Mouse (Mus musculus) midbrain, embryonic 10.5 days (tissue): Measurements from ENCODE around the gene Tssk6. TPM values are rescaled to one million over a fixed set of nuclear protein-coding genes. Genes with fewer than 3 reads are reported as not detected.

Experiments
- DNase-seq: peaks from one replicate; pipeline ENCODE4 v3.0.0-alpha.2; 2017; ENCODE audit warnings: low spot score
- H3K27ac ChIP-seq: fragments of 300-500 bp; sonication (generic); replicated peaks from 2 replicates; pipeline ENCODE4 v1.5.1; 2016; ENCODE audit warnings: mild to moderate bottlenecking
- H3K27me3 ChIP-seq: fragments of 300-500 bp; sonication (generic); 2 replicates; pipeline ENCODE4 v1.6.1; 2016; ENCODE audit warnings: low read depth, mild to moderate bottlenecking; ENCODE audit not compliant: poor library complexity, severe bottlenecking
- H3K36me3 ChIP-seq: fragments of 300-500 bp; sonication (generic); 2 replicates; pipeline ENCODE4 v1.6.1; 2016; ENCODE audit warnings: mild to moderate bottlenecking, moderate library complexity
- H3K4me1 ChIP-seq: fragments of 300-500 bp; sonication (generic); 2 replicates; pipeline ENCODE4 v1.6.1; 2016
- H3K4me3 ChIP-seq: fragments of 300-500 bp; sonication (generic); 2 replicates; pipeline ENCODE4 v1.5.1; 2016; ENCODE audit warnings: mild to moderate bottlenecking, moderate library complexity
- H3K9me3 ChIP-seq: fragments of 300-500 bp; sonication (generic); replicated peaks from 2 replicates; pipeline ENCODE4 v1.6.1; 2016; ENCODE audit warnings: mild to moderate bottlenecking
- WGBS: fragments of 180-500 bp; shearing (Covaris S2); methylation state at CpG from one replicate; pipeline ENCODE4 v1.1.7; 2016; 5-methylcytosine and 5-hydroxymethylcytosine counted together
- polyA plus RNA-seq: library from polyadenylated mRNA; unstranded; fragments of >200 nt; fragmentation: Nextera tagmentation; extraction: Ambion mirVana; gene quantifications from 2 replicates; pipeline ENCODE4 v1.2.1, GENCODE M21; 2016

Gene Tssk6
- polyA plus RNA-seq, 1 experiment from 2014 or later, result 5.4 TPM

DNA sequence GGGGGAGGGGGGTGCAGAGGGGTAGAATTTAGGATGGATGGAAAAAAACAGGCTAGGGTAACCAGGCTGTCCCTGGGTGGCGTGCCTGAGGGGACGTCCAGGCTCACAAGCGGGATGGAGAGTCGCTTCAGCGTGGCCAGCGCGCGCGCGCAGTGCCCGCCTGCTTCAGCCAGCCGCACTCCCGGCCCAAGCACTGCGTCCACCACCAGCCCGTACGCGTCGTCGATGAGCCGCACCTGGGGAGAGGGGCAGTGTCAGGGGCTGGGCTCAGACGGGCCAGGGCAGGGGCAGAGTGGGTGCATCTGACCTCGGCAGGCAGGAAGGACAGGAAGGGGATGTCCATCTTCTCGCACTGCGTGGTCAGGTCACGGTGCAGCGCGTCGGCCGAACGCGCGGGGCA lies 13.1 kb upstream of the Tssk6 start:
- peak; percentile 43 for DNase-seq
- H3K9me3 ChIP-seq, result no peaks in the 10 kb centered on the region
- no peak overlapping the region for H3K27ac ChIP-seq
- 5% methylated on average over 32 of the region's 32 CpGs for WGBS
- peaks cover 21% of the 10 kb centered on the region for H3K36me3 ChIP-seq
- H3K4me3 ChIP-seq, result peak overlapping the region; percentile 42
- peaks cover 93% of the 10 kb centered on the region for H3K27me3 ChIP-seq
- peaks cover 73% of the 10 kb centered on the region for H3K4me1 ChIP-seq

DNA sequence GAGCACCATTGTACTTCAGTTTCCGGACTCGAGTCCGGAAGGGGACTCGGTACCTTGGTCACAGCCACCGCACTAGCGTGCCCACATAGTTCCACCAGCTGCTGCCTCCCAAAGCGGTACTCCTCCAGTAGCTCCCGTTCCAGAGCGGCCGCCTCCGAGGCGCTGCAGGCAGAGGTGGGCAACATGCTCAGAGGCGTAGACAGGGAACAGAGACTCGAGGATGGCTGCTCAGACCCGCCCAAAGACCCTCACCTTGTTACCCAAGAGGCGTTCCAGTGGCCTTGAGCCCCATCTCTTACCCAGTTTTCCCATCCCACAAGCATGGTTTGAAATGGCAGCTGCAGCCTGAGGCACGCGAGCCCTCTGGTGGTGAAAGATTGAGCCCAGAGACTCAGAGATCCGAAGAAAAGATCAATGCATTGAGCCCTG lies 11.2 kb upstream of the Tssk6 start:
- Histone ChIP-seq H3K27ac (0 out of 2 replicates have a peak overlapping the region, but pooled peaks have one; percentile 17), H3K27me3 (peaks cover 74% of the 10 kb centered on the region), H3K36me3 (peaks cover 37% of the 10 kb centered on the region), H3K4me1 (peaks cover 90% of the 10 kb centered on the region), H3K9me3 (no peaks in the 10 kb centered on the region), H3K4me3 (no peak overlapping the region)
- WGBS, result 36% methylated on average over 19 of the region's 19 CpGs
- peak; percentile 70 for DNase-seq

DNA sequence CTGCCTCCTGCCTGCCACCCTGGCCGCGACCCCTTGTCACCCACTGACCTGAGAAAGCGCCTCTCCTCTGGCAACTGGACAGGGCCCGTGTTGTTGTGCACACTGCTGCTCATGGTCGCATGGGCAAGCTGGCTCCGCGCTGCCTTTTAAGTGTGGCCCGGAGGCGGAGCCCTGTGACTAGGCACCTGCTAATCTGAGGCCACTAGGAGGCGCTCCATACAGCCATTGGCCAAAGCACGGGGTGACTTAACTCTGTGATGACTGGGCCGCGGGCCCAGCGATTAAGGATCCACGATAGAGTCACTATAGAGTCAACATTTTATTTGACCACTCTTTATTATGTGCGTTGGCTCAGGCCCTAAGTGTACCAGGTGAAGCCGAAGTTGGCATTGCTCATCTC lies 8.1 kb upstream of the Tssk6 start:
- WGBS, result 26% methylated on average over 17 of the region's 17 CpGs

GRCm38 (mm10) chr8:69894836-69895332 lies 7.1 kb upstream of the Tssk6 start:
- DNase-seq, result no peak
- 53% methylated on average over 6 of the region's 6 CpGs for WGBS
- H3K4me1 ChIP-seq, result peaks cover 89% of the 10 kb centered on the region

More for the DNA sequence above, 8.1 kb upstream of the Tssk6 start:
- DNase-seq, result peak; percentile 74
- Histone ChIP-seq H3K4me3 (no peak overlapping the region), H3K27me3 (peaks cover 43% of the 10 kb centered on the region), H3K9me3 (no peaks in the 10 kb centered on the region), H3K27ac (no peak overlapping the region), H3K36me3 (peaks cover 66% of the 10 kb centered on the region), H3K4me1 (peaks cover 85% of the 10 kb centered on the region)

DNA sequence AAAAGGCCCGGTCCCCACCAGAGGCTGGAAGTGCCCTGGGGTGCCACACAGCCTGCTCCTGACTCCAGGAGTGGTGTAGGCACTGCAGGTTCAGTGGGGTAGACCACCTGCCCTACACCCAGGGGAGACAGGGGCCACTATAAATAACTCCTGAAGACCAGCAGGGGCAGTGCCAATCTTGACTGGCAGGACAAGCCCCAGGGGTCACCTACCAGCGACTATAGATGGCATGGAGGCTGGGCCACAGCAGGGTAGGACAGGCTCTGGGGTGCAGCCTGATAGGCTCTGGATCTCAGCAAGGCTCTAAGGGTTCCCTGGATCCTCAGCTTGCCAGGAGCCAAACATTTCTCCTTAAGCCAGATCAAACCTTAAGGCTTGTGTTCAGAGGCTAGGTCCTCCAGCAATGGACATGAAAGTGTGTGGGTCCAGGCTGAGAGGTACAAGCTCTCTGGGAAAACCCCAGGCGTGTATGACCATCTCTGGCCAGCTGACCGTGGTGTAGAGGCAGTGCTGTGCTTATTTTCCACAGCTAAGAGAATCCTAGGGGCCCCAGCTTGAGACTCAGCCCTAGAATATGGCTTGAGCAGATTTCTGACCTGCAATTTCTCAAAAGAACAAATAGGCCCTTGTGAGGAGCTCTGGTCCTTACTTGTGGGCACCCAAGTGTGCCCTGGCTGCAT lies 6.1 kb upstream of the Tssk6 start:
- no peak for DNase-seq
- Histone ChIP-seq H3K4me3 (no peak overlapping the region), H3K27ac (no peak overlapping the region), H3K4me1 (peaks cover 94% of the 10 kb centered on the region), H3K36me3 (peaks cover 75% of the 10 kb centered on the region), H3K27me3 (peaks cover 23% of the 10 kb centered on the region), H3K9me3 (no peaks in the 10 kb centered on the region)
- WGBS, result 79% methylated on average over 4 of the region's 4 CpGs

More at GRCm38 (mm10) chr8:69894836-69895332, 7.1 kb upstream of the Tssk6 start:
- peaks cover 33% of the 10 kb centered on the region for H3K27me3 ChIP-seq
- peaks cover 73% of the 10 kb centered on the region for H3K36me3 ChIP-seq
- no peak overlapping the region for H3K27ac ChIP-seq
- no peak overlapping the region for H3K4me3 ChIP-seq
- H3K9me3 ChIP-seq, result no peaks in the 10 kb centered on the region

GRCm38 (mm10) chr8:69897857-69898256 lies 4.1 kb upstream of the Tssk6 start:
- H3K4me3 ChIP-seq, result no peak overlapping the region
- H3K27ac ChIP-seq, result no peak overlapping the region
- H3K27me3 ChIP-seq, result 0 out of 2 replicates have a peak, but pooled peaks cover 5% of the 10 kb centered on the region
- peaks cover 89% of the 10 kb centered on the region for H3K4me1 ChIP-seq
- H3K9me3 ChIP-seq, result no peaks in the 10 kb centered on the region
- peaks cover 64% of the 10 kb centered on the region for H3K36me3 ChIP-seq
- WGBS, result 89% methylated on average over 6 of the region's 6 CpGs
- DNase-seq, result no peak

GRCm38 (mm10) chr8:69899876-69900275 lies 2.1 kb upstream of the Tssk6 start:
- Histone ChIP-seq H3K9me3 (no peaks in the 10 kb centered on the region), H3K27ac (no peak overlapping the region), H3K4me1 (peaks cover 85% of the 10 kb centered on the region), H3K27me3 (no peaks in the 10 kb centered on the region), H3K4me3 (no peak overlapping the region), H3K36me3 (peaks cover 45% of the 10 kb centered on the region)
- 96% methylated on average over 2 of the region's 2 CpGs for WGBS
- DNase-seq, result no peak

- 22% methylated on average over 12 of the region's 12 CpGs for WGBS
- no peak for DNase-seq
- peaks cover 75% of the 10 kb centered on the region for H3K4me1 ChIP-seq
- peak overlapping the region; percentile 96 for H3K27ac ChIP-seq
- no peaks in the 10 kb centered on the region for H3K9me3 ChIP-seq
- H3K4me3 ChIP-seq, result peak overlapping the region; percentile 78
- H3K36me3 ChIP-seq, result peaks cover 36% of the 10 kb centered on the region
- no peaks in the 10 kb centered on the region for H3K27me3 ChIP-seq
Measured at GRCm38 (mm10) chr8:69900895-69901451, 1.0 kb upstream of the Tssk6 start.

- Histone ChIP-seq H3K27ac (peak overlapping the region; percentile 96), H3K9me3 (no peaks in the 10 kb centered on the region), H3K36me3 (peaks cover 32% of the 10 kb centered on the region), H3K4me3 (peak overlapping the region; percentile 78), H3K4me1 (peaks cover 68% of the 10 kb centered on the region), H3K27me3 (no peaks in the 10 kb centered on the region)
- 2% methylated on average over 41 of the region's 41 CpGs for WGBS
- DNase-seq, result peak; percentile 99
Measured at GRCm38 (mm10) chr8:69901484-69902162, 361 bp upstream of the Tssk6 start.

- peak; percentile 100 for DNase-seq
- Histone ChIP-seq H3K27me3 (no peaks in the 10 kb centered on the region), H3K36me3 (peaks cover 31% of the 10 kb centered on the region), H3K27ac (peak overlapping the region; percentile 96), H3K4me3 (peak overlapping the region; percentile 78), H3K4me1 (peaks cover 56% of the 10 kb centered on the region), H3K9me3 (no peaks in the 10 kb centered on the region)
- WGBS, result under 1% methylated on average over 45 of the region's 45 CpGs
Measured at GRCm38 (mm10) chr8:69903063-69903542, 1.1 kb downstream of the Tssk6 start.

DNA sequence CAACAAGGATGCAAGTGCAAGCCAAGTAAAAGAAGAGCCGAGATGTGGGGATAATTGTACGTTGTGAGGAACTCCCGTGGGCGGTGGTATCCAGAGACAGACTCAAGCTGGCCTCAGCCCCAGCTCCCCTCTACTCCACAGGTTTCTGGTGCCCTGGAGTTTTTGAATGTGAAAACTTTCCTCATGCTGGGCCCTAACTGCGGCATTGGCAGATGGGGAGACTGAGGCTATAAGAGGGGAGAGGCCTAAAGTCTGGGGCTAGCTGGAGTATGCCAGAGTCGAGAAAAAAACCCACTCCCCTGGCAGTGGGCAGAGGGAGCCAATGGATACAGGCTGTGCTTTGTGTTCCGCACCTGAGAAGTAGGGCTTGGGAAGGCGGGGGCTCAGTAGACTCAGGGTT lies 2.1 kb downstream of the Tssk6 start:
- H3K4me3 ChIP-seq, result peak overlapping the region; percentile 78
- DNase-seq, result no peak
- no peak overlapping the region; the same call in 1 of the 2 replicates for H3K27ac ChIP-seq

DNA sequence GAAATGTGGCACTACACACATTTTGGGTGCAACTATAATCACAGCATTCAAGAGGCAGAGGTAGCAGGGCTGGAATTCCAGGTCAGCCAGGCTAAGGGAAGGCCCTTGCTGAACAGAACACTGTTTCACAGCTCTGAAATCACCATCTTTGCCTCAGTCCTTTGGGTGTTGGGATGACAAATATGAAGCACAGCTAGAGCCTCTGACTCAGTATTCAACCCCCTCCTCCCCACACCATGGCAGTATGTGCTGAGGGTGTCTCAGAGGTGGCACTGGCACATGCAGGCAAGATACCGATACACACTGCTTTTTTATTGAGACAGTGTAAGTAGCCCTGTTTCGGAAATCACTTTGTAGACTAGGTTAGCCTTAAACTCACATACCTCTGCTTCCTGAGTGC lies 4.3 kb downstream of the Tssk6 start:
- Histone ChIP-seq H3K27ac (no peak overlapping the region), H3K36me3 (peaks cover 47% of the 10 kb centered on the region), H3K4me3 (no peak overlapping the region), H3K9me3 (no peaks in the 10 kb centered on the region), H3K27me3 (no peaks in the 10 kb centered on the region), H3K4me1 (peaks cover 30% of the 10 kb centered on the region)
- WGBS, result 91% methylated on average over 2 of the region's 2 CpGs
- DNase-seq, result no peak

More for the DNA sequence above, 2.1 kb downstream of the Tssk6 start:
- Histone ChIP-seq H3K9me3 (no peaks in the 10 kb centered on the region), H3K27me3 (no peaks in the 10 kb centered on the region), H3K36me3 (peaks cover 31% of the 10 kb centered on the region), H3K4me1 (peaks cover 48% of the 10 kb centered on the region)
- 79% methylated on average over 8 of the region's 8 CpGs for WGBS
